Mouse (Mus musculus) embryonic facial prominence, embryonic 14.5 days (tissue): ENCODE measurements around the gene Cxcr5. TPM values are rescaled to one million over a fixed set of nuclear protein-coding genes. Genes with fewer than 3 reads are reported as not detected.

ENCODE experiments used
- ATAC-seq: fragments of 200-750 bp; cut with Nextera tagmentation; 2 replicates; pipeline ENCODE4 v1.8.0; 2017; ENCODE audit warnings: low read depth, moderate number of reproducible peaks, moderate TSS enrichment
- DNase-seq: peaks from one replicate; pipeline ENCODE4 v3.0.0-alpha.2; 2015; ENCODE audit warnings: low spot score
- H3K27ac ChIP-seq: fragments of 300-500 bp; sonication (generic); replicated peaks from 2 replicates; pipeline ENCODE4 v1.5.1; 2014; ENCODE audit warnings: low read depth, mild to moderate bottlenecking, low read length, moderate library complexity
- H3K27me3 ChIP-seq: fragments of 300-500 bp; sonication (generic); replicated peaks from 2 replicates; pipeline ENCODE4 v1.6.1; 2014; ENCODE audit warnings: low read length; ENCODE audit not compliant: control insufficient read depth, insufficient read depth
- H3K36me3 ChIP-seq: fragments of 300-500 bp; sonication (generic); 2 replicates; pipeline ENCODE4 v1.6.1; 2014; ENCODE audit warnings: low read length, mixed read lengths; ENCODE audit not compliant: control insufficient read depth, insufficient read depth
- H3K4me1 ChIP-seq: fragments of 300-500 bp; sonication (generic); 2 replicates; pipeline ENCODE4 v1.6.1; 2014; ENCODE audit warnings: antibody characterized with exemption, low read length; ENCODE audit not compliant: control insufficient read depth, insufficient read depth
- H3K4me2 ChIP-seq: fragments of 300-500 bp; sonication (generic); 2 replicates; pipeline ENCODE4 v1.6.1; 2014; ENCODE audit warnings: low read depth, mild to moderate bottlenecking, low read length, moderate library complexity, mixed read lengths
- H3K4me3 ChIP-seq: fragments of 300-500 bp; sonication (generic); 2 replicates; pipeline ENCODE4 v1.5.1; 2014; ENCODE audit warnings: low read depth, mild to moderate bottlenecking, low read length
- H3K9ac ChIP-seq: fragments of 300-500 bp; sonication (generic); 2 replicates; pipeline ENCODE4 v1.6.1; 2014; ENCODE audit warnings: low read depth, mild to moderate bottlenecking, low read length, moderate library complexity, mixed read lengths
- H3K9me3 ChIP-seq: fragments of 300-500 bp; sonication (generic); 2 replicates; pipeline ENCODE4 v1.6.1; 2016; ENCODE audit warnings: low read length; ENCODE audit not compliant: control insufficient read depth
- WGBS: fragments of 180-500 bp; shearing (Covaris S2); extraction: QIAGEN DNeasy Blood & Tissue Kit; methylation state at CpG from one replicate; pipeline ENCODE4 v1.1.7; 2014; 5-methylcytosine and 5-hydroxymethylcytosine counted together
- polyA plus RNA-seq: library from polyadenylated mRNA; unstranded; fragments of >200 nt; fragmentation: Nextera tagmentation; extraction: Ambion mirVana; gene quantifications from 2 replicates; pipeline ENCODE4 v1.2.1, GENCODE M21; 2014

Cxcr5 gene
- polyA plus RNA-seq, 1 experiment from 2014 or later, result 0.35 TPM

DNA sequence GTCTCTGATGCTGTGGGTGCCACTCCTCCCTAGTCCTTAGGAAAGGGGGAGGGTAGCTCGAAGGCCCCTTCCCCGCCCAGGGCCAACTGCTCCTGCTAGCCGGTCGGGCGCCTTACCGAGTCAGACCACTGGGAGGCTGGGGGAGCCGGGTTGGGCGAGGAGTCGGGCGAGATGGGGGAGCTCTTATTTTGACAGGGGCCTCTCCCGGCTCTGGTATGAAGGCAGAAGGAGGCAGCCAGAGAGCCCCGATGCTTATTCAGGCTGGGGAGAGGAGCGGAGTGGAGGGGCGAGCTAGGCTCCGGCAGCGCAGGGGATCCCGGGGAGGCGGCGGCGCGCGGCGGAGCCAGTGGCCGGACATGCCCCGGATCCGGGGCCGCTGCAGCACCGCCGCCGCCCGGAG lies 79.1 kb downstream of the Cxcr5 start, which contains the start of gene Bcl9l:
TSS of gene Bcl9l (plus strand) at position 274 of the 400 bp plus-strand sequence.
- H3K4me2 ChIP-seq, result peak within 1 kb of the TSS; percentile 70
- H3K27ac ChIP-seq, result peak within 1 kb of the TSS; percentile 95
- peak within 1 kb of the TSS; percentile 82 for H3K4me3 ChIP-seq
- H3K9me3 ChIP-seq, result no peaks in the 10 kb centered on the region
- H3K36me3 ChIP-seq, result 0 out of 2 replicates have a peak, but pooled peaks cover 7% of the 10 kb centered on the region
- WGBS, result 0% methylated on average over 10 of the region's 31 CpGs
- H3K9ac ChIP-seq, result peak within 1 kb of the TSS; percentile 92
- peak; percentile 77 for ATAC-seq
- peak; percentile 98 for DNase-seq
- H3K4me1 ChIP-seq, result peaks cover 32% of the 10 kb centered on the region
- no peaks in the 10 kb centered on the region for H3K27me3 ChIP-seq

DNA sequence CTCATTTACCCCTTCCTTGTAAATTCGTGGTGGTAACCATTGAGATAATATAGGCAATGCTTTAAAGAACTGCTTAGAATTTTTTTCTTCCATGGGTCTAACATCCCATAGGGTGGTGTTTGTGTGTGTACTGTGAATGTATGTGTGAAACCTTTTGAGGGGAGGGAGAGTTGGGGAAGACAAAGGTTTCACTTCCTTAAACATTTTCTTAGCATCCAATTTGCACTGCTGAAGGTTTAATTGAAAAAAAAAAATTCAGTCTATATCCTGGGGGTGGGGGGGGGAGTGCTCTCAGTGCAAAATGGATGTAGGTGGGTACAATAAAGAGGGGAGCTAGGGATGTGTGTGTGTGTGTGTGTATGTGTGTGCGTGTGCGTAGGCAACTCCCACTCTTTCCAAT lies 79.6 kb downstream of the Cxcr5 start:
- DNase-seq (no peak), ATAC-seq (no peak)
- H3K27ac ChIP-seq, result peak overlapping the region; percentile 95
- H3K4me1 ChIP-seq, result peaks cover 31% of the 10 kb centered on the region
- H3K9me3 ChIP-seq, result no peaks in the 10 kb centered on the region
- peak overlapping the region; percentile 82 for H3K4me3 ChIP-seq
- WGBS, result 10% methylated on average over 3 of the region's 3 CpGs
- peak overlapping the region; percentile 70 for H3K4me2 ChIP-seq
- no peaks in the 10 kb centered on the region for H3K27me3 ChIP-seq
- H3K9ac ChIP-seq, result peak overlapping the region; percentile 92
- 0 out of 2 replicates have a peak, but pooled peaks cover 7% of the 10 kb centered on the region for H3K36me3 ChIP-seq

DNA sequence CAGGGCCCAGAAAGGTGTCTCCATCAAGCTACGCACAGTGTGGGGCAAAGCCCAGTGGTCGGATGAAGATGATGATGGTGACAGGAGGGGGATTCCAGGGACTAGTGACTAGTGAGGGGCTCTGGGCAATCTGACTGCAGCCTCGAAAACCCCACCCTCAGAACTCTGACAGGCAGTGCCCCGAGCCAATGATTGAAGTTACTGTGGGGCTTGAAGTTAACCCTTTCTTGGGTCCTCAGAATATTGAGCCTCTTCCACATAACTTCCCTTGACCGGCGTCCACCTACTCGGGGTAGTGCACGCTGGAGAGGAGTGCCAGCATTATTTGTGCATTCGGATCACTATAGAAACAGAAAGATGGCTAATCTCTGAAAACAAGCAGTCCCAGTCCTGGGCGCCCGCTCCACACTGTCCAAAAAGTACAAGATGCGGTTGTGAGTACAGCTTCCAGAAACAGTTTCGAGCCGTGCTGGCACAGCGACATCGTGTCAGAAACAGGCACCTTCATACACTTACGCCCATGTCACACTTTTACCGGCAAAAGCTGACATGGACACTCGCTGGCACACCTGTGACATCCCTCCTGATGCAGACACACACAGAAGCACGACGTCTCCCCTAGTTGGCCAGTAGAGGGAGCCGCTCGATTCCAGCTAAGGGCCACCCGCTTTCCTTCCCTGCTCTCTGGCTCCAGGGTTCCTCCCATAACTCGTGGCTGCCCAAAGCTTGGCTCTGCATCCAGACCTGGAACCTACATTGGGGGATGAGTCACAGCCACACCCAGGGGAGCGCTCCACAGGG lies 81.8 kb downstream of the Cxcr5 start:
- Histone ChIP-seq H3K9ac (peak overlapping the region; percentile 83), H3K36me3 (no peaks in the 10 kb centered on the region), H3K4me2 (peak overlapping the region; percentile 94), H3K27me3 (no peaks in the 10 kb centered on the region), H3K27ac (peak overlapping the region; percentile 98), H3K4me3 (peak overlapping the region; percentile 74), H3K9me3 (no peaks in the 10 kb centered on the region), H3K4me1 (peaks cover 8% of the 10 kb centered on the region)
- peak; percentile 64 for ATAC-seq
- WGBS, result under 1% methylated on average over 26 of the region's 26 CpGs
- DNase-seq, result peak; percentile 95

DNA sequence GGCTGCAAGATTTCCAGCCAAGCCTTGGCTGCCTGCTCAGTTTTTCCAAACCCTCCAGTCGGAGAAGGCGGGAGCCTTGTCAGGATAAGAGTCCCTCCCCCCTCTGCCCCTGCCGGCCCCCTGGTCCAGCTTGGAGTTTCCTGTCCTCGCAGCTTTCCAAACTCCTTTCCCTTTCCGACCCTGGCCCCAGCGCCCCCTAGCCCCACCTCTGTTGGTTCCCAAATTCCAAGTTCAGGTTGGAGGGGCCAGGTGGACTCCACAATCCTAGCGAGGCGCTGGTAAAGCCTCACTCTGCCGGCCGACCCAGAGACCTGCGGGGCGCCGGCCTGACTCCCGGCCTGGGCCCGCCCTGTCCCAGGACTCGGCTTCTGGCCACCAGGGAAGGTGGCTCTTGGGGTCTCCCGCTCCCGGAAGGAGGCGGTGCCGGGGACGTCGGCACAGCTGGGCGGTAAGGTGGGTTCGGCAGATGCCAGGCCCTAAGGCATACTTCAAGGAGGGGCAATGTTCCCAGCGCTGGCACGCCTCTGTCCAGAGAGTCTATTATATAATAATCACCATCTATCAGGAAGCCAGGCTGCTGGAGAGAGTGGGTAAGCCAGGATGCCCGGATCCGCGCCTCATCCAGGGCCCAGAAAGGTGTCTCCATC lies 82.6 kb downstream of the Cxcr5 start:
- H3K4me3 ChIP-seq, result peak overlapping the region; percentile 74
- H3K9me3 ChIP-seq, result no peaks in the 10 kb centered on the region
- no peaks in the 10 kb centered on the region for H3K36me3 ChIP-seq
- H3K27me3 ChIP-seq, result no peaks in the 10 kb centered on the region
- peak; percentile 97 for DNase-seq
- H3K9ac ChIP-seq, result peak overlapping the region; percentile 83
- peak overlapping the region; percentile 98 for H3K27ac ChIP-seq
- ATAC-seq, result peak; percentile 69
- H3K4me1 ChIP-seq, result peaks cover 8% of the 10 kb centered on the region; the same call in 1 of the 2 replicates
- WGBS, result 2% methylated on average over 24 of the region's 29 CpGs
- H3K4me2 ChIP-seq, result peak overlapping the region; percentile 94

DNA sequence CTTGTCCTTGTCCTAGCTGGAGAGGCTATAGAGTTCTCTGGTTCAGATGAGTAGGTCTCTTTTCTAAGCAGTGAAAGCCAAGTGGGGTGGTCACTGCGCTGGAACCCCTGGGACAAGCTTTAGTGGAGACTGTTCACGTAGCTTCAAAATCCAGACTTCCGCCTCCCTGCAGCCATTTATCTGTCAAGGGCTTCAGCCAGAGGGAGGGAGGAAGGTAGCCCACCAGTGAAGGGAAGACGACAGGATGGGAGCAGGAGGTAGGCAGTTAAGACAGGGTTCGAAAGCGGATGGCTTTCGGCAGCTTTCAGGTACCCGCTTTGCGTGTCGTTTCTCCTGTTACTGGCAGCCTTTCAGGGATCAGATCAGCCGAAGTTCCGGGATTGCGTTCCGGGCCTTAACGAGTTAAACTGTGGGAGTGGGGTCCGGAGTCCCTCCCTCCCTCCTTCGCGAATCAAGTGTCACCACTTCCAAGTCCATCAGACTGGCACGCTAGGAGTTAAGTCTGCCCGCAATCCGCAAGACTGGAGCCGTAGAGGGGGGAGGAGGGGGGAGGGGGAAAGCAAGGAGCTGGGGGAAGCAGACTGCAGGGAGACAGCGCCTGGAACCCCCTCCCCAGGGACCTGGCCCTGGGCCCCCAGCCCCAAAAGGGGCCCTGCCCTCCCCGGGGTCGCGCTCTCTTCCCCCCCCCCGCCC lies 83.3 kb downstream of the Cxcr5 start:
- peak overlapping the region; percentile 74 for H3K4me3 ChIP-seq
- no peaks in the 10 kb centered on the region for H3K36me3 ChIP-seq
- H3K4me1 ChIP-seq, result peaks cover 8% of the 10 kb centered on the region; the same call in 1 of the 2 replicates
- H3K9me3 ChIP-seq, result no peaks in the 10 kb centered on the region
- ATAC-seq (peak; percentile 64), DNase-seq (peak; percentile 97)
- no peaks in the 10 kb centered on the region for H3K27me3 ChIP-seq
- peak overlapping the region; percentile 83 for H3K9ac ChIP-seq
- WGBS, result 2% methylated on average over 19 of the region's 27 CpGs
- peak overlapping the region; percentile 94 for H3K4me2 ChIP-seq
- H3K27ac ChIP-seq, result peak overlapping the region; percentile 98

DNA sequence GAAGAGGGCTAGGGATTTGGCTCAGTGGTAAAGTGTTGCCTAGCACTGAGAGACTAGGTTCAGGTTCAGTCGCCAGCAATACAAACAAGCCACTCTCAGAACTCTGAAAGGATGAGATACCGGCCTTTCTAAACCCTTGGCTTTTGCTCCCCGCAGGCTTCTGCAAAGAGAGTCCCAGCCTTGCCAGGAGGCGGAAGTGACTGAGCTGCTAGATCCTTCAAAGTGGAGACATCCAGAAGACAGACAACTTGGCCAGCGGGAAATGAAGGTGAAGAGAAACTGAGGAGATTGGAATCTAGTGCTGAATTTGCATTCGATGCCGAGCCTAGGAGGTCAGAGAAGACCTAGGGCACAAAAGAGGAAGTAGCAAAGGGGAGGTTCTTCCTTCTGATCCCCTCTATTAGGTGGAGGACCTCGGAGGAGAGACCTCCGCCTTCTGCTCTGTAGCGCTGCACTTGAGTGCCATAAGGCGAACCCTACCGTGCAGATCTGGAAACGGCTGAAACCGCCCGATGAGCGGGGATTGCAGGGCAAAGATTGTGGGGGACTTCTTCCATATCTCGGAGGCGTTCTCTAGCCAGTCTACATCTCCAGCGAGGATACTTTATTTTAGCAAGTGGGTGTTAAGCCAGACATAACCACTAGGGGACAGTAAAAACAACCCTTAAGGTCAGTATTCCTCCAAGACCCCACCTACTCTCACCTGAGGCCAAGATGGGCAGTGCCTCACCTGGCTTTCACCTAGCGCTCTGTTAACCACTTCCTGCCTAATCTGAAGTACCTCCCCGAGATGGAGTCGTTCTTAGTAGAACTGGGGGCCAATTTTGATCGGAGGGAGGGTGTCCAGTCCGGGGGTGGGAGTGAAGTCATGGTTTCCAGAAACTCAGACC lies 84.1 kb downstream of the Cxcr5 start:
- Histone ChIP-seq H3K4me3 (peak overlapping the region; percentile 74), H3K36me3 (no peaks in the 10 kb centered on the region), H3K27ac (peak overlapping the region; percentile 98), H3K9me3 (no peaks in the 10 kb centered on the region), H3K4me2 (peak overlapping the region; percentile 94), H3K4me1 (peaks cover 8% of the 10 kb centered on the region; the same call in 1 of the 2 replicates), H3K9ac (peak overlapping the region; percentile 83), H3K27me3 (no peaks in the 10 kb centered on the region)
- DNase-seq (peak; percentile 85), ATAC-seq (no peak)
- WGBS, result 7% methylated on average over 24 of the region's 24 CpGs

DNA sequence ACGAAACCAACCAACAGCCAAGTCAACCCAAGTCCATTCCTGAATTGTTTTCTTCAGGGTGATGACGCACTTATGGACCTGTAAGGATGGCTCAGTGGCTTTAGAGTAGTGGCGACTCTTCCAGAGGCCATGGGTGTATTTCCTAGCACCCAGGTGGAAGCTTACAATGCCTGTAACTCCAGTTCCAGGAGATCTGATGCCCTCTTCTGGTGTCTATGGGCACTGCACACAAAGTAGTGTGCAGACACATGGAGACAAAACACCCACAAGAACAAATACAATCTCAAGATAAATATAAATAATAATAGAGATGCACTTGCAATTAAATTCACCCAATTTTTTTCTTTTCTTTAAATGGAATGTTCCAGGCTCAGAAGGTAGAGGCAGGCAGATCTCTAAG lies 85.7 kb downstream of the Cxcr5 start:
- WGBS, result 96% methylated on average over 3 of the region's 3 CpGs
- DNase-seq, result no peak
- no peaks in the 10 kb centered on the region for H3K36me3 ChIP-seq

More for the DNA sequence above, 85.7 kb downstream of the Cxcr5 start:
- Histone ChIP-seq H3K9ac (no peak overlapping the region), H3K27ac (no peak overlapping the region), H3K27me3 (no peaks in the 10 kb centered on the region), H3K9me3 (no peaks in the 10 kb centered on the region), H3K4me2 (no peak overlapping the region), H3K4me3 (no peak overlapping the region), H3K4me1 (peaks cover 8% of the 10 kb centered on the region; the same call in 1 of the 2 replicates)
- no peak for ATAC-seq
